Mouse (Mus musculus): ENCODE measurements around the gene Gm3327.
"Not testable (repeated sequence)": the region's sequence is repeated elsewhere in the genome, so short reads cannot be mapped to it uniquely, and the experiment has no call there.

Gene Gm3327

DNA sequence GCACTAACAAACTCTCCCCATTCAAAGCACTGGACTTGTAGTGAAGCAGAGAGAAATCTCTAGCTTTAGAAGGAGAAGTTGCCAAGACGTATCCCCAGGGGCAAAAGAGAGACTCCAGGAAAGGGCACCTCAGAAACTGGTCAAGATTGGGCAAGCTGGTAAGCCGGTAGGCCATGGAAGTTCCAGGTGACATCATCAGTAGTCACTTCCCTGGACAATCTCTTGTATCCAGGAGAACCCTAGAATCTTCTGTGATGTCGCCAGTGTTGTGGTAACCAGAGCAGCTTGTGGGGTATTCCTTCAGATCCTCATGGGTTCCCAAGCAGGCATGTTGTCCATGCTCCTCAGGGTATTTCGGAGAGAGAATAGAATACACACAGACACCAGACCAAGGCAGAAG, at the start of gene Gm3327:
Gene Gm3327, plus strand, starts transcription at position 301 of the 400 bp plus-strand sequence.
- not testable (repeated sequence) for DNase-seq (ENCODE audit: low read depth, low spot score)

DNA sequence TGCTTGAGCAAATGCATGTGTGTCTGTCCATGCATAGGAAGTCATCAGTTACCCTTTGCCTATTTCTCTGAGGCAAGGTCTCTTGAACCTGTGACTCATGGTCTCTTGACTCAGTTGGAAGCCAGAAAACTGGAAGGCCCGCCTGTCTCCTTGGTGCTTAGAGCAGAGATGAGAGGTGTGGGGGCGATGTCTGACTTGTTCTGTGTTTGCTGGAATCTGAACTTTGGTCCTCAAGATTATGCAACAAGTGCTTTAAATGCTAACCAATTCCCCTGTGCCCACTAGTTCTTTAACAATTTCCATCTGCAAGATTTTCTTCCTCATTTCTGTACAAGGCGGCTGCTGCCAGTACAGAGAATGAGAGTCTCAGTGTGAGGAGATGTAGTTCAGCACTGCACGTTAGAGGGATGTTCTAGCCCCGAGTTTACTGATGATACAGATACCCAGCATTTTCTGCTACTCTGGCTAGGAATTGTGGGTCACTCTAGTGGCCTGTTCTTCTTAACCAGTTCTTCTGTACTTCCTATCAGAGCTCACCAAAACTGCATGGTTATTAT, 45.8 kb upstream of the Gm3327 start:
- DNase-seq (ENCODE audit: low read depth, low spot score): not testable (repeated sequence)

DNA sequence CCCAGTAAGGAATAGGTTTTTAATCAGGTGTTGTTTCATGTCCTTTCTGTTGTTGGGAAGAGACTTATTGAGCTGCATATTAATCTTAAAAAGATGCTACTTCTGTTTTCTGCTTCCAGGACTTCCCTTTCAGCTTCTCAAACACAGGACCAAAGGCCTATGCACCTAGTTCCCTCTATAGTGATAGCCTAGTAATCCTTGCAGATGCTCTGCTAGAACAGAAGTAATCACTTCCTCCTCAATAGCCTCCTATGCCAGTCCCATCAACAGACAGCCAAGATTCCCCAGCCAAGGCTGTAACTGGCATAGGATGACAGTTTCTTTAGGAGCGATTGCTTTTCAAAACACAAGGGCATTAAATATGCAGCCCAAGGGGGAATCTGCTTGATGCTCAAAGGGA, 37.1 kb upstream of the Gm3327 start:
- DNase-seq (ENCODE audit: low read depth, low spot score): not testable (repeated sequence)

DNA sequence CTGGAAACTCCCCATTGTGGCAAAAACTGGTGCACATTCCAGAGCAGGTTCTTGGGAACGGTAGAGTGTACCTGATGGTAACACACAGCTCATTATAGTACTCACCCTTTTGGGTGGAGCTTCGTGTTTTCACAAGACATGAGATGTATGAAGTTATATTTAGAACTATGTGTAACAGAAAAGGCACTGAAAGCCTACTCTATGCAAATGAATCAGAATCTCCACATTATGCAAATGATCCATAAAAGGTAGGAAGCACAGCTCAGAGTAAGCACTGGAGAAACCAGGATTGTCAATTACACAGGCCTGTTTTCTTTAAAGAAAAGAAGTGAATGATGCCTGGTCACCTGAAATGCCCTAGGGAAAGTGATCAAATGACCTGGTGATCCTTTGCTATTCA, 36.1 kb upstream of the Gm3327 start:
- not testable (repeated sequence) for DNase-seq (ENCODE audit: low read depth, low spot score)

DNA sequence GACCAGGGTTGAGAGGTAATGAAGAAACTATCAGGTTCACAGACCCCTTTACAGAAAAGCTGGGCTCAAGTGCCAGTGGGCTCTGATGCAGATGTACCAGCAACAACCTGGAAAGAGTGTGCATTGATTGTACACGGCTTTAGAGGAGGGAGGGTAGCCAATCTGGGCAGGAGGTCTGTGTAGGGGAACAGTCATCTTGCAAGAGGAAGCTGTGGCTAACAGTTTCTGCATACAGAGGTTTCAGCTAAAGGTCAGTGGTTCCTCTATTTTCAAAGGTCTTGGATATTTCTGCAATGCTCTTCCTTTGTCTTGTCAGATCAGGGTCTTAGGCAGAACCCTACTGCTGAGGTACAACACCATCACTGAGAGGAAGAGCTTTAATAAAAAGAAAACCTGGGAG, 32.1 kb upstream of the Gm3327 start:
- DNase-seq (ENCODE audit: low read depth, low spot score): not testable (repeated sequence)

DNA sequence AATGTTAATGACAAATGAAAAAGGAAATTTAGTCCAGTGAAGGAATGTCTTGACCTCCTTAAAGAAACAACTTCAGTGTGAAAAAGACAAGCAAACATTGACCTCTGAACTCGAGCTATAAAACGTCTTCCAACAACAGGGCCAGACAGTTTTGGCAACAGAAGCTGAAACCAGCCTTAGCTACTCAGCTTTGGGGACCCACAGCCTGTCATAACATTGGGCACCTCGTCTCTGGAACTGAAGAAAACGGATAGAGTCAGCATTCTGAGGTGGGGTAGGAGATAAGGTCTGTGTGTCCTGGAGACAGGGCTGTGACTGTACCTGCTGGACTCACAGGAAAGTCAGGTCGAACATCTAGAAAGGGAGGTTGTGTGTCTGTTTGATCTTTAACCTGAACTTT, 29.2 kb upstream of the Gm3327 start:
- not testable (repeated sequence) for DNase-seq (ENCODE audit: low read depth, low spot score)

DNA sequence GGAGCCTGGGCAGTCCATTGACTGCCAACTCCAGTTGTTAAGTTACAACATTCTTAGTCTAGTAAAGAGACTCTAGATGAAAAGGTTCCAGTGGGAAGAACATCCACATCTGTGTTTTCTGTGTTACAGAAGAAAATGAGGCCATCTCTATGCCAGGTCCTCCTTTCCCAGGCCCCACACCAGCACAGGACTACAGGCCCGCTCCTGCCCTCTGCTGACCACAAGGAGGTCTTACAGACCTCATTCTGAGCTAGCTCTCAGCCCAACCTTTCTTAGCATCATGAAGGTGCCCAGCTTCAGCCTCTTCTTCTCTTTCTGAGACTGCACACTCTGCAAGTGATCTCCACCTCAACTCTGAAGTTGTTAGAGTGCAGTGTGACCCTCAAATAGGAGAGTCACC, 23.6 kb upstream of the Gm3327 start:
- DNase-seq (ENCODE audit: low read depth, low spot score): not testable (repeated sequence)

DNA sequence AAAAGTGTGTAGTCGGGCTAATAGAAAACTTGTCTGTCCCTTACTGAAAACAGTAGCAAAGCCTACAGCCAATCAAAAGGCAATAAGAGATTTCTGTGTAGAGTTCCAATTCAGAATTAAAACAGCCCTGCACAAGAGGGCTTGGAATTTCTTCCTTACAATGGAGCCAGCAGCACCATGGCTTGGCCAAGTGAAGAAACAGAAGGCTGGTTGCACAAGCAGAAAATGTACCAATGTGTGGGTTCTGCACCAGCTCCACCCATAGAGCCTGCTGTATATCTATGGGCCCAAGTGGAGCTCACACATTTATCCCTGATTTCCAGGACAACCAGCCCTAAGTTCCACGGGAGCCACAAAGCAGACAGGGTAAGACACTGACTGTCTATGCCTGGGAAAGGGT, 21.3 kb upstream of the Gm3327 start, which contains the start of gene Ear2:
Gene Ear2, plus strand, starts transcription at position 301 of the 400 bp plus-strand sequence.
- DNase-seq (ENCODE audit: low read depth, low spot score): not testable (repeated sequence)

DNA sequence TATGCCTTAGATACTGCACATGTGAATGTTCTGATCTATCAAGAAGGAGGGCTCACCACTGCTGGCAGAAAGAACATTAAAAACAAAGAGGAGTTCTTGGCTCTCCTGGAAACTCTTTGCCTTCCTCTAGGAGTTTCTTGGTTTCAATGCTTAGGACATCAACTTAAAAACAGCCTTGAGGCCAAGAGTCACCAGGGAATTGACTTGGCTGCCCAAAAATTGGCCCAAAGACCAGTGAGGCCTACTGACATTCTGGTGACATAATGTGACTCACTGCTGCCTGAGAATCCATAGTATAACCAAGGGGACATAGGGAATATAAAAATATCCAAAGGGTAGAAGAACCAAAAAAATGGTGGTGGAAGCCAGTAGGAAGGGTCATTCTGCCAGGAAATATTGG, 12.7 kb upstream of the Gm3327 start:
- no peak for DNase-seq (ENCODE audit: low read depth, low spot score)

Measured in retina, adult 2 months (tissue).